Mouse (Mus musculus): ENCODE data around the gene Spock1. TPM values are rescaled to one million over a fixed set of nuclear protein-coding genes. Genes with fewer than 3 reads are reported as not detected.

Spock1 gene
- total and polyA plus RNA-seq, 2 experiments from 2014 or later: 64.6 to 69.4 TPM

DNA sequence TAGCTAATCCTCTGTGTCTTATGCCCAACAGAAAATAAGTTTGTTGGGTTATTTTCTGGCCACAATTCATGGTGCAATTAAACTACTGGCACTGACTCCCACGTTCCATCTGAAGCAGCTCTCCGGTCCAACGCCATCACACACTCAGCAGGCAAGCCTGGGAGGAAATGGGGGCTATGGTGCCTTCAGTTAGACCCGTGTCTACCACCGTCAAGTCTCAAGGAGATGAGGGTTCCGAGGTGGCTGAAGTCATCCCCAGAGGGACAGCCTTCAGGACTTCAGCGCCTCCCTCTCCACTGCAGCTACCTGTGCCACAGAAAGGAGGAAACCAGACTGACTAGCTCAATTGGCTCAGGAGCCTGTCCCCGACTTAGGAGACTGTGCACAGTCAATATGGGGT lies 53.7 kb downstream of the Spock1 start:
- TF ChIP-seq CTCF (IDR thresholded peaks at IDR 0.05; ENCODE audit: low read depth): no peak
- DNase-seq: no peak

GRCm38 (mm10) chr13:57853621-57854020 lies 54.5 kb downstream of the Spock1 start:
- ATAC-seq (no peak), DNase-seq (no peak)
- H3K27me3 ChIP-seq (ENCODE audit: insufficient read depth, low read length): no peaks in the 10 kb centered on the region
- no peak overlapping the region for H3K27ac ChIP-seq (ENCODE audit: low read depth, low read length)
- TF ChIP-seq CTCF (IDR thresholded peaks at IDR 0.05; ENCODE audit: low read depth): no peak
- H3K36me3 ChIP-seq (ENCODE audit: insufficient read depth): no peaks in the 10 kb centered on the region
- no peak overlapping the region for H3K4me2 ChIP-seq (ENCODE audit: low read depth)
- no peaks in the 10 kb centered on the region for H3K9me3 ChIP-seq (ENCODE audit: low read length)
- H3K4me1 ChIP-seq (ENCODE audit: insufficient read depth): no peaks in the 10 kb centered on the region
- 66% methylated on average over 1 of the region's 1 CpGs for WGBS
- H3K4me3 ChIP-seq (ENCODE audit: low read depth, low read length): no peak overlapping the region
- H3K9ac ChIP-seq: no peak overlapping the region

More for the DNA sequence above, 53.7 kb downstream of the Spock1 start:
- no peak for ATAC-seq
- Histone ChIP-seq H3K4me2 (ENCODE audit: low read depth) (no peak overlapping the region), H3K4me1 (ENCODE audit: insufficient read depth) (no peaks in the 10 kb centered on the region), H3K36me3 (ENCODE audit: insufficient read depth) (no peaks in the 10 kb centered on the region), H3K27me3 (ENCODE audit: insufficient read depth, low read length) (no peaks in the 10 kb centered on the region), H3K4me3 (ENCODE audit: low read depth, low read length) (no peak overlapping the region), H3K9ac (no peak overlapping the region), H3K9me3 (ENCODE audit: low read length) (no peaks in the 10 kb centered on the region), H3K27ac (ENCODE audit: low read depth, low read length) (no peak overlapping the region)
- 64% methylated on average over 8 of the region's 8 CpGs for WGBS

- H3K4me2 ChIP-seq (ENCODE audit: low read depth): no peak overlapping the region
- TF ChIP-seq CTCF (IDR thresholded peaks at IDR 0.05; ENCODE audit: low read depth): no peak
- no peak overlapping the region for H3K27ac ChIP-seq (ENCODE audit: low read depth, low read length)
- H3K36me3 ChIP-seq (ENCODE audit: insufficient read depth): no peaks in the 10 kb centered on the region
- no peaks in the 10 kb centered on the region for H3K9me3 ChIP-seq (ENCODE audit: low read length)
- no peak overlapping the region for H3K9ac ChIP-seq
- WGBS: 81% methylated on average over 10 of the region's 10 CpGs
- H3K4me1 ChIP-seq (ENCODE audit: insufficient read depth): no peaks in the 10 kb centered on the region
- DNase-seq: no peak
- no peak overlapping the region for H3K4me3 ChIP-seq (ENCODE audit: low read depth, low read length)
- H3K27me3 ChIP-seq (ENCODE audit: insufficient read depth, low read length): no peaks in the 10 kb centered on the region
- ATAC-seq: no peak
Measured at GRCm38 (mm10) chr13:57853156-57853555, 55.0 kb downstream of the Spock1 start.

DNA sequence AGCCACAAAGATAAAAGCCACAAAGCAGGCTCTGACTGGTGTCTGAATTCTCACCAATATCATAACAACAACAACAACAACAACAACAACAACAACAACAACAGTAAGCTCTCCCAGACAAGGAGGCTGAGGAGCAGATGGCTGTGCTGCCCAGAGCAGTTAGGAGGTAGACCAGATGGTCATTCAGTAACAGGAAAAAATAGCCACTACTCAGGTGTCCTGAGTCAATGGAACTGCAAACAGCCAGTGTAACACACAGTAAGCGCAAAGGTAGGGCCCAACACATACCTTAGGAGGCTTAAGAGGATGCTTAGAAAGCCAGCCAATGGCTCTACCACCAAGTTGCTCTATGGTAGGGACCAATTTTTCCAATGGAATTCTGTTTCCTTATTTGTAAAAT lies 59.2 kb downstream of the Spock1 start:
- WGBS: 100% methylated on average over 1 of the region's 1 CpGs
- no peak for ATAC-seq
- Histone ChIP-seq H3K27ac (ENCODE audit: low read depth, low read length) (no peak overlapping the region), H3K9ac (no peak overlapping the region), H3K4me2 (ENCODE audit: low read depth) (no peak overlapping the region), H3K4me3 (ENCODE audit: low read depth, low read length) (no peak overlapping the region), H3K36me3 (ENCODE audit: insufficient read depth) (no peaks in the 10 kb centered on the region), H3K27me3 (ENCODE audit: insufficient read depth, low read length) (no peaks in the 10 kb centered on the region), H3K9me3 (ENCODE audit: low read length) (no peaks in the 10 kb centered on the region), H3K4me1 (ENCODE audit: insufficient read depth) (no peaks in the 10 kb centered on the region)
- DNase-seq: no peak
- no peak for TF ChIP-seq CTCF (IDR thresholded peaks at IDR 0.05; ENCODE audit: low read depth)

- no peaks in the 10 kb centered on the region for H3K4me1 ChIP-seq (ENCODE audit: insufficient read depth)
- no peak for TF ChIP-seq CTCF (IDR thresholded peaks at IDR 0.05; ENCODE audit: low read depth)
- WGBS: 69% methylated on average over 4 of the region's 4 CpGs
- no peak overlapping the region for H3K9ac ChIP-seq
- H3K36me3 ChIP-seq (ENCODE audit: insufficient read depth): no peaks in the 10 kb centered on the region
- no peak for ATAC-seq
- peak overlapping the region; percentile 30; the same call in 1 of the 2 replicates for H3K27ac ChIP-seq (ENCODE audit: low read depth, low read length)
- no peaks in the 10 kb centered on the region for H3K27me3 ChIP-seq (ENCODE audit: insufficient read depth, low read length)
- no peaks in the 10 kb centered on the region for H3K9me3 ChIP-seq (ENCODE audit: low read length)
- H3K4me2 ChIP-seq (ENCODE audit: low read depth): no peak overlapping the region
- no peak for DNase-seq
- H3K4me3 ChIP-seq (ENCODE audit: low read depth, low read length): no peak overlapping the region
Measured at GRCm38 (mm10) chr13:57847101-57847500, 61.0 kb downstream of the Spock1 start.

- no peaks in the 10 kb centered on the region for H3K9me3 ChIP-seq (ENCODE audit: low read length)
- no peak overlapping the region for H3K4me2 ChIP-seq (ENCODE audit: low read depth)
- no peaks in the 10 kb centered on the region for H3K4me1 ChIP-seq (ENCODE audit: insufficient read depth)
- no peak for TF ChIP-seq CTCF (IDR thresholded peaks at IDR 0.05; ENCODE audit: low read depth)
- no peak overlapping the region for H3K9ac ChIP-seq
- WGBS: 65% methylated on average over 9 of the region's 9 CpGs
- H3K27ac ChIP-seq (ENCODE audit: low read depth, low read length): peak overlapping the region; percentile 30; the same call in 1 of the 2 replicates
- peak; percentile 87 for ATAC-seq
- H3K4me3 ChIP-seq (ENCODE audit: low read depth, low read length): no peak overlapping the region
- peak; percentile 60 for DNase-seq
- H3K27me3 ChIP-seq (ENCODE audit: insufficient read depth, low read length): no peaks in the 10 kb centered on the region
- H3K36me3 ChIP-seq (ENCODE audit: insufficient read depth): no peaks in the 10 kb centered on the region
Measured at GRCm38 (mm10) chr13:57846468-57846867, 61.7 kb downstream of the Spock1 start.

DNA sequence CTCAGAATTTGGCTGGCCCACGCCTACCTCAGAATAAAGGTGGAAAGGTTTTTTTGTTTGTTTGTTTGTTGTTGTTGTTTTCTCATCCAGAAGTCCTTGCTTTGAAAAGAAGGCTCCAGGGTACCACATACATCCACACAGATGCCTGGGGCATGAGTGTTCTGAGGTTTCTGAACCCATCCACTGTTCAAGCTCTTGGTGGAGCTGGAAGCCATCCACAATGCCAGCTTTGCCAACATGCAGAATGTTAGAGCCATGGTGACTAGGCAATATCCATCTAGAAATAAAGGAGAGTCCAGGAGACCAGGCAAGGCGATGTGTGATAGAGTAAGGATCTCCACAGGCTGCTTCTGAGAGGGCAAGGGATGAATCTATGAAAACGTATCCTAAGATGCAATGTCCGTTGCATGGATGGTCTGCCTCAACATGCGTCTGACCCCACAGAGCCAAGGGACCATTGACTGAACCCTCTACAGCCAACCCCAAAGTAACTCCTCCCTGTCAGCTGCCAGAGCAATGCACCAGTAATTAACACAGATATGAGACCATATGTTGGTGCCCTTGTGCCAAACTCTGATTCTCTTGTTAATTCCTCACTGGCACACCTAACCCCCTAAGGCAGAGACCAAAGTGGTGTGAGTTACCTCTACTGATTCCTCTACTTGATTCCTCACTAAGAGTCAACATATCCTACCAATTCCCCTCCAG lies 66.8 kb downstream of the Spock1 start:
- Histone ChIP-seq H3K27ac (ENCODE audit: low read depth, low read length) (no peak overlapping the region), H3K4me1 (ENCODE audit: insufficient read depth) (no peaks in the 10 kb centered on the region), H3K27me3 (ENCODE audit: insufficient read depth, low read length) (no peaks in the 10 kb centered on the region), H3K4me2 (ENCODE audit: low read depth) (no peak overlapping the region), H3K36me3 (ENCODE audit: insufficient read depth) (no peaks in the 10 kb centered on the region), H3K9ac (no peak overlapping the region), H3K4me3 (ENCODE audit: low read depth, low read length) (no peak overlapping the region), H3K9me3 (ENCODE audit: low read length) (no peaks in the 10 kb centered on the region)
- DNase-seq: no peak
- no peak for TF ChIP-seq CTCF (IDR thresholded peaks at IDR 0.05; ENCODE audit: low read depth)
- no peak for ATAC-seq
- WGBS: 90% methylated on average over 5 of the region's 5 CpGs
